Mouse (Mus musculus) MEL (cell line): ENCODE data around the gene Tmem62. TPM values are rescaled to one million over a fixed set of nuclear protein-coding genes. Genes with fewer than 3 reads are reported as not detected.

ENCODE experiments used
- DNase-seq: peaks from one replicate; pipeline ENCODE4 v3.0.0; 2011; ENCODE audit warnings: low read depth, low spot score
- H3K27ac ChIP-seq: 2 replicates; pipeline ENCODE4 v1.5.1; 2012; ENCODE audit warnings: low read depth, mild to moderate bottlenecking, control low read depth, low read length, moderate library complexity; ENCODE audit not compliant: control insufficient read depth
- H3K27me3 ChIP-seq, 2 experiments: fragments of 150-350 bp in 1 of 2; sonication (generic) in 1 of 2; 2 replicates each; pipeline ENCODE4 v1.6.1; 2012; ENCODE audit warnings: low read length in 2 of 2, mild to moderate bottlenecking in 2 of 2, improper control_type of control experiment in 1 of 2, moderate library complexity in 1 of 2; ENCODE audit not compliant: insufficient read depth in 2 of 2, control insufficient read depth in 1 of 2
- H3K36me3 ChIP-seq, 2 experiments: 2 replicates each; pipeline ENCODE4 v1.6.1; 2012 to 2014; ENCODE audit warnings: low read length in 2 of 2, improper control_type of control experiment in 1 of 2, inconsistent platforms in 1 of 2, mild to moderate bottlenecking in 1 of 2; ENCODE audit not compliant: insufficient read depth in 2 of 2, control insufficient read depth in 1 of 2
- H3K4me1 ChIP-seq, 2 experiments: fragments of 150-350 bp in 1 of 2; sonication (generic) in 1 of 2; 2 replicates each; pipeline ENCODE4 v1.6.1; 2012; ENCODE audit warnings: low read length in 2 of 2, improper control_type of control experiment in 1 of 2, mild to moderate bottlenecking in 1 of 2; ENCODE audit not compliant: insufficient read depth in 2 of 2, control insufficient read depth in 1 of 2
- H3K4me3 ChIP-seq, 2 experiments: fragments of 150-350 bp in 1 of 2; sonication (generic) in 1 of 2; 2 replicates each; pipeline ENCODE4 v1.5.1; 2012; ENCODE audit warnings: low read depth in 2 of 2, low read length in 2 of 2, mild to moderate bottlenecking in 2 of 2, moderate library complexity in 2 of 2, control low read depth in 1 of 2, improper control_type of control experiment in 1 of 2; ENCODE audit not compliant: control insufficient read depth in 1 of 2, insufficient read depth in 1 of 2
- H3K79me2 ChIP-seq: 2 replicates; pipeline ENCODE4 v1.6.1; 2012; ENCODE audit warnings: mild to moderate bottlenecking, low read length, moderate library complexity; ENCODE audit not compliant: control insufficient read depth, poor library complexity, insufficient read depth
- H3K9ac ChIP-seq: 2 replicates; pipeline ENCODE4 v1.6.1; 2012; ENCODE audit warnings: low read depth, mild to moderate bottlenecking, control low read depth, low read length, moderate library complexity; ENCODE audit not compliant: control insufficient read depth, poor library complexity, severe bottlenecking
- H3K9me3 ChIP-seq: fragments of 150-350 bp; sonication (generic); replicated peaks from 2 replicates; pipeline ENCODE4 v1.6.1; 2012; ENCODE audit warnings: mild to moderate bottlenecking, low read length, improper control_type of control experiment, moderate library complexity; ENCODE audit not compliant: insufficient read depth
- BHLHE40 ChIP-seq: IDR thresholded peaks from 2 replicates; pipeline ENCODE4 v1.6.1; 2012; ENCODE audit warnings: low read depth, mild to moderate bottlenecking, inconsistent platforms, low read length, improper control_type of control experiment, borderline replicate concordance
- CHD1 ChIP-seq: IDR thresholded peaks from 2 replicates; pipeline ENCODE4 v1.6.1; 2012; ENCODE audit warnings: low read depth, mild to moderate bottlenecking, inconsistent platforms, low read length, improper control_type of control experiment
- CHD2 ChIP-seq: IDR thresholded peaks from 2 replicates; pipeline ENCODE4 v1.6.1; 2011; ENCODE audit warnings: low read length, improper control_type of control experiment
- CTCF ChIP-seq, 3 experiments: IDR thresholded peaks in 2 of 3; conservative IDR thresholded peaks in 1 of 3; 2 replicates each; pipeline ENCODE4 v1.5.1; 2011 to 2012; ENCODE audit warnings: low read length in 3 of 3, low read depth in 2 of 3, mild to moderate bottlenecking in 2 of 3, improper control_type of control experiment in 1 of 3, inconsistent platforms in 1 of 3, mixed read lengths in 1 of 3, moderate library complexity in 1 of 3; ENCODE audit not compliant: control insufficient read depth in 1 of 3, insufficient read depth in 1 of 3, poor library complexity in 1 of 3, severe bottlenecking in 1 of 3
- E2F4 ChIP-seq: IDR thresholded peaks from 2 replicates; pipeline ENCODE4 v1.6.1; 2011; ENCODE audit warnings: low read depth, low read length, improper control_type of control experiment, borderline replicate concordance
- ELF1 ChIP-seq: IDR thresholded peaks from 2 replicates; pipeline ENCODE4 v1.6.1; 2014; ENCODE audit warnings: low read depth, mild to moderate bottlenecking, inconsistent platforms, low read length, improper control_type of control experiment, moderate library complexity
- EP300 ChIP-seq, 2 experiments: IDR thresholded peaks; 2 replicates each; pipeline ENCODE4 v1.6.1; 2011; ENCODE audit warnings: improper control_type of control experiment in 2 of 2, low read length in 2 of 2, low read depth in 1 of 2, mild to moderate bottlenecking in 1 of 2
- GABPA ChIP-seq: IDR thresholded peaks from 2 replicates; pipeline ENCODE4 v1.6.1; 2012; ENCODE audit warnings: low read depth, mild to moderate bottlenecking, inconsistent platforms, low read length, improper control_type of control experiment, moderate library complexity
- GATA1 ChIP-seq: IDR thresholded peaks from 2 replicates; pipeline ENCODE4 v1.6.1; 2011; ENCODE audit warnings: low read depth, low read length, improper control_type of control experiment
- HCFC1 ChIP-seq: IDR thresholded peaks from 2 replicates; pipeline ENCODE4 v1.6.1; 2012; ENCODE audit warnings: low read depth, mild to moderate bottlenecking, inconsistent platforms, low read length, improper control_type of control experiment, moderate library complexity
- KAT2A ChIP-seq: conservative IDR thresholded peaks from 2 replicates; pipeline ENCODE4 v1.6.1; 2012; ENCODE audit warnings: low read depth, low read length, improper control_type of control experiment, inconsistent platforms
- MAX ChIP-seq: IDR thresholded peaks from 2 replicates; pipeline ENCODE4 v1.6.1; 2011; ENCODE audit warnings: low read length, improper control_type of control experiment
- MAZ ChIP-seq: IDR thresholded peaks from 2 replicates; pipeline ENCODE4 v1.6.1; 2012; ENCODE audit warnings: low read depth, mild to moderate bottlenecking, inconsistent platforms, low read length, improper control_type of control experiment
- MEF2A ChIP-seq: IDR thresholded peaks from 2 replicates; pipeline ENCODE4 v1.6.1; 2014; ENCODE audit warnings: low read depth, mild to moderate bottlenecking, inconsistent platforms, low read length, improper control_type of control experiment; ENCODE audit not compliant: poor library complexity, insufficient replicate concordance, severe bottlenecking; ENCODE audit errors: extremely low read depth
- MXI1 ChIP-seq: IDR thresholded peaks from 2 replicates; pipeline ENCODE4 v1.6.1; 2011; ENCODE audit warnings: mild to moderate bottlenecking, low read depth, low read length, improper control_type of control experiment
- MYB ChIP-seq: IDR thresholded peaks from 2 replicates; pipeline ENCODE4 v1.6.1; 2011; ENCODE audit warnings: mild to moderate bottlenecking, low read depth, low read length, improper control_type of control experiment
- MYC ChIP-seq: IDR thresholded peaks from 2 replicates; pipeline ENCODE4 v1.6.1; 2011; ENCODE audit warnings: low read depth, mild to moderate bottlenecking, low read length, improper control_type of control experiment, moderate library complexity
- NELFE ChIP-seq: IDR thresholded peaks from 2 replicates; pipeline ENCODE4 v1.6.1; 2011; ENCODE audit warnings: low read depth, low read length, improper control_type of control experiment
- NRF1 ChIP-seq: IDR thresholded peaks from 2 replicates; pipeline ENCODE4 v1.6.1; 2014; ENCODE audit warnings: low read depth, mild to moderate bottlenecking, inconsistent platforms, low read length, improper control_type of control experiment, moderate library complexity; ENCODE audit not compliant: poor library complexity, insufficient read depth, severe bottlenecking
- POLR2AphosphoS5 ChIP-seq: IDR thresholded peaks from 2 replicates; pipeline ENCODE4 v1.6.1; 2012; ENCODE audit warnings: low read depth, borderline replicate concordance, mild to moderate bottlenecking, inconsistent platforms, low read length, moderate library complexity, mixed read lengths
- RAD21 ChIP-seq: IDR thresholded peaks from 2 replicates; pipeline ENCODE4 v1.6.1; 2011; ENCODE audit warnings: mild to moderate bottlenecking, low read depth, low read length, improper control_type of control experiment
- RCOR1 ChIP-seq: IDR thresholded peaks from 2 replicates; pipeline ENCODE4 v1.6.1; 2012; ENCODE audit warnings: low read depth, mild to moderate bottlenecking, inconsistent platforms, low read length, improper control_type of control experiment
- SMC3 ChIP-seq: IDR thresholded peaks from 2 replicates; pipeline ENCODE4 v1.6.1; 2011; ENCODE audit warnings: low read depth, low read length, improper control_type of control experiment
- TBP ChIP-seq: IDR thresholded peaks from 2 replicates; pipeline ENCODE4 v1.8.0; 2011; ENCODE audit warnings: low read depth, low read length, improper control_type of control experiment
- UBTF ChIP-seq: IDR thresholded peaks from 2 replicates; pipeline ENCODE4 v1.6.1; 2012; ENCODE audit warnings: low read depth, mild to moderate bottlenecking, inconsistent platforms, low read length, improper control_type of control experiment, moderate library complexity, borderline replicate concordance; ENCODE audit not compliant: insufficient read depth
- USF1 ChIP-seq: IDR thresholded peaks from 2 replicates; pipeline ENCODE4 v1.6.1; 2014; ENCODE audit warnings: low read depth, mild to moderate bottlenecking, inconsistent platforms, low read length, improper control_type of control experiment, moderate library complexity
- USF2 ChIP-seq, 2 experiments: IDR thresholded peaks; 2 replicates each; pipeline ENCODE4 v1.6.1; 2011 to 2012; ENCODE audit warnings: improper control_type of control experiment in 2 of 2, low read length in 2 of 2, borderline replicate concordance in 1 of 2, inconsistent platforms in 1 of 2, low read depth in 1 of 2, mild to moderate bottlenecking in 1 of 2; ENCODE audit not compliant: insufficient read depth in 1 of 2
- ZKSCAN1 ChIP-seq: IDR thresholded peaks from 2 replicates; pipeline ENCODE4 v1.6.1; 2012; ENCODE audit warnings: low read depth, mild to moderate bottlenecking, inconsistent platforms, low read length, improper control_type of control experiment, moderate library complexity
- polyA plus RNA-seq, 2 experiments: library from polyadenylated mRNA; stranded (reverse) in 1 of 2; unstranded in 1 of 2; fragments of >175 nt in 1 of 2; fragments of >200 nt in 1 of 2; gene quantifications; 2 replicates each; pipeline versions ENCODE4 v1.2.1 to v1.2.4; 2012; ENCODE audit warnings: low replicate concordance in 2 of 2, low read depth in 1 of 2; ENCODE audit not compliant: insufficient read length in 2 of 2, insufficient read depth in 1 of 2, missing spikeins in 1 of 2
- total RNA-seq: library from RNA; depleted of rRNA; stranded (reverse); fragments of 300-350 nt; gene quantifications from 2 replicates; pipeline ENCODE4 v1.2.3, GENCODE M21; 2012

The Tmem62 gene
- total and polyA plus RNA-seq, 3 experiments: 1.8 to 2.9 TPM; not detected in 1

DNA sequence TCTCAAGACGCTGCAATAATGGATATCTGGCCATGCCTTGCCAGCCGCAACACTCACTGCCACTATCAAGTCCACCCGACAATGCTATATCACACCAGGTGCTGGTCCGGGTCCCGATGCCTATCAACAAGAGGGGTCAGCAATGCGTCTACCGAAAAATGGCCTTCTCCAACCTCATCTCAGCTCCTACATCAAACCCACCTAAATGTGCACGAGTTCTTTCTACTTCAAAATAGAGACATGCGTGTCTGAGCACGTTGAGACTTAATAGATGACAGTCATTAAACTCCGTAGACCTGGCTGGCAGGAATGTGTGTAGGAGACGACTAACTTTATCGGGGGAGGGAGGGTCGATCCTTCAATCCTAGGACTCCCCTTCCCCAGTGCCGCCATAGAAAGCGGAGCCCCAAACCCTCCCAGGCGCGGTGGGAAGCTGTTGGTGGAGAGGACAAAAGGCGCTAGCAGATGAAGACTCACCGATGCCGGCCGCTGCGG, 6.7 kb upstream of the Tmem62 start:
- peak overlapping the region; percentile 84 for H3K9ac ChIP-seq
- H3K27me3 ChIP-seq: no peaks in the 10 kb centered on the region
- peaks cover 0 to 16% of the 10 kb centered on the region in 2 experiments; a peak in 3 of 4 replicates for H3K36me3 ChIP-seq
- TF ChIP-seq MAX (peak; percentile 32; the same call in 1 of the 2 replicates), CHD2 (no peak), KAT2A (no peak), MXI1 (peak; percentile 14; the same call in 1 of the 2 replicates)
- H3K4me3 ChIP-seq: peak overlapping the region; percentile 73 to 93
- peak overlapping the region; percentile 62 for H3K27ac ChIP-seq
- DNase-seq: no peak
- peaks cover 22% of the 10 kb centered on the region for H3K79me2 ChIP-seq
- no peaks in the 10 kb centered on the region for H3K9me3 ChIP-seq
- peaks cover 2 to 3% of the 10 kb centered on the region in 2 experiments; a peak in 2 of 4 replicates for H3K4me1 ChIP-seq

DNA sequence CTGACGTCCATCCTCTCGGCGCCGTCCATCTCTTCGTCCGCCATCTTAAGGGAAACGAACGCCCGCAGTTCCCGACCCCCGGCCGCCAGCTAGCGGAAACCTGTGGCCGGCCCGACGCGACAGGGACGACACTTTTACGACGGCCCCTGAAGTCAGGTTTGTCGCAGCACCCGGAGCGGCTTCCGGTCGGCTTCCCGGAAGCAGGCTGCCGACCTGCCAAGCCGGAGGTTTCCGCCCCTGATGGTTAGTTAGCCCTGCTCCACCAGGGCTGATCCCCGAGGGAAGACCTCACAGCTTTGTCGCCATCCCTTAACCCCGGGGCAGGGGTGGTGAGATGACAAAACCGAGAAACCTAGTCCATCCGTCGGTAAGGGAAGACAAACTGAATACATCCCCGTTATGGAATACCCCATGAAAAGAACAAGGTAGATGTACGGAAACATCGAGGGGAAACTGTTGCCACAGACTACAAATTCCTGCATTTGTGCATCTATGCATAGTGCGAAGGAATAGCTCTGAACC, 6.2 kb upstream of the Tmem62 start, which contains the start of gene Ubr1:
Gene Ubr1, minus strand, starts transcription at position 157 of the 522 bp plus-strand sequence.
- Histone ChIP-seq H3K27ac (peak within 1 kb of the TSS; percentile 62), H3K9me3 (no peaks in the 10 kb centered on the region), H3K27me3 (no peaks in the 10 kb centered on the region), H3K9ac (peak within 1 kb of the TSS; percentile 84), H3K79me2 (peaks cover 22% of the 10 kb centered on the region), H3K36me3 (peaks cover 0 to 16% of the 10 kb centered on the region in 2 experiments; a peak in 2 of 4 replicates), H3K4me3 (peak within 1 kb of the TSS; percentile 73 to 93), H3K4me1 (peaks cover 2 to 3% of the 10 kb centered on the region in 2 experiments; a peak in 2 of 4 replicates)
- DNase-seq: peak; percentile 95
- TF ChIP-seq BHLHE40 (no peak), MYB (0 out of 2 replicates have a peak, but pooled peaks have one; percentile 10), TBP (peak; percentile 70; the same call in 1 of the 2 replicates), RAD21 (no peak), ELF1 (peak; percentile 94), E2F4 (no peak), MAX (no peak; the same call in 1 of the 2 replicates), GABPA (no peak), KAT2A (peak; percentile 73), USF1 (0 out of 2 replicates have a peak, but pooled peaks have one; percentile 21), NELFE (peak; percentile 96), EP300 (IDR thresholded peaks at IDR 0.05; ENCODE audit: low read depth in 1 of 2, low read length in 2 of 2) (no peak), MEF2A (no peak), CHD1 (no peak), SMC3 (no peak), ZKSCAN1 (no peak), RCOR1 (no peak), POLR2AphosphoS5 (no peak), USF2 (IDR thresholded peaks at IDR 0.05; ENCODE audit: borderline replicate concordance in 1 of 2, insufficient read depth in 1 of 2, low read depth in 1 of 2, low read length in 2 of 2) (no peak), MAZ (no peak), UBTF (no peak), CHD2 (no peak), NRF1 (peak; percentile 9; the same call in 1 of the 2 replicates), CTCF (IDR thresholded peaks at IDR 0.05 in 2 of 3, conservative IDR thresholded peaks at IDR 0.05 in 1 of 3; ENCODE audit: control insufficient read depth in 1 of 3, insufficient read depth in 1 of 3, low read depth in 2 of 3, low read length in 3 of 3, poor library complexity in 1 of 3, severe bottlenecking in 1 of 3) (no peak), GATA1 (no peak), HCFC1 (peak; percentile 92), MYC (0 out of 2 replicates have a peak, but pooled peaks have one; percentile 63)
